Mouse (Mus musculus) adrenal gland, postnatal 36 days (tissue): ENCODE data around the gene Kif6. TPM values are rescaled to one million over a fixed set of nuclear protein-coding genes. Genes with fewer than 3 reads are reported as not detected.
A peak's percentile ranks its signal among the peaks of the same experiment; 100 is the strongest.

Experiments used
- DNase-seq, 2 experiments: peaks; one replicate each; pipeline ENCODE4 v3.0.0; 2021; ENCODE audit warnings: mixed read lengths in 1 of 2
- total RNA-seq, 2 experiments: library from RNA; stranded (reverse); gene quantifications; 2 replicates each; pipeline ENCODE4 v1.2.3; 2021

The Kif6 gene
- total RNA-seq, 2 experiments from 2014 or later, result 0.23 to 1.1 TPM

GRCm38 (mm10) chr17:49788187-49788974 lies 173.4 kb downstream of the Kif6 start:
- no peak for DNase-seq

DNA sequence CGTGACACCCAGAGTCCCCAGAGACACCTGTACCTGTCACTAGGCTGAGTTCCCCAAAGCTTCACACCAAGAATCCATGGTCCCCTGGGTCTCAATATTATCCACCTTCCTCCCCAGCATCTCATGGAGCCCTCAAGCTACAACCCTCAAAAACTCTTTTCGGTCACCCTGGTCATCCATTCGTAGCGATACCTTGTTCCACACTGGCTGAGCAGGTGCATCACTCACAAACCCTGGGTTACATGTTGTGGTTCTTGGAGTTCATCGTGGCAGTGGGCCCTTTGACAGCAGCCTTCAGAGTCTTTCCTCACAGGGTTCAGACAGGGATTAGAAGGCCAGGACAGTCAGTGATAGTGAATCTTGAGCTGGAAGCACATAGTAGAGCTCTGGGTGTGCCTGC lies 176.6 kb downstream of the Kif6 start:
- no peak for DNase-seq

GRCm38 (mm10) chr17:49792217-49792743 lies 177.3 kb downstream of the Kif6 start:
- no peak for DNase-seq

DNA sequence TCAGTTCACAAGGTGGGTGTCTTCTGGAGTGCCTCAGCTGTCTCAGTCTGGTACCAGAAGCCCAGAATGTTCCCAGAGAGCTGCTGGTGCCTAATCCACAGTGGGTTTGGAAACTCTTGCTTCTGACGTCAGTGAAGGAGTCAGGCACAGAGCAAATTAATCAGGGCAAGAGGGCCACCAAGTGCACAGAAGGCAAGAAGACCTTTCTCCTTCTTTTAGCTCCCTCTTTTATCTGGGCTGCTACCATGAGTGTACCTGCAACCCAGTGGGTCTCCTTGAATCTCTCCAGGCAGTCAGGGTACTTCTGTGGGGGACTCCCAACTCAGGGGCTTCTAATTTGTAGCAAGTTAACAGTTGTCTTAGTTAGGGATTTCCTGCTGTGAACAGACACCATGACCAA lies 178.0 kb downstream of the Kif6 start:
- no peak for DNase-seq

GRCm38 (mm10) chr17:49793965-49794364 lies 179.0 kb downstream of the Kif6 start:
- DNase-seq, result no peak

DNA sequence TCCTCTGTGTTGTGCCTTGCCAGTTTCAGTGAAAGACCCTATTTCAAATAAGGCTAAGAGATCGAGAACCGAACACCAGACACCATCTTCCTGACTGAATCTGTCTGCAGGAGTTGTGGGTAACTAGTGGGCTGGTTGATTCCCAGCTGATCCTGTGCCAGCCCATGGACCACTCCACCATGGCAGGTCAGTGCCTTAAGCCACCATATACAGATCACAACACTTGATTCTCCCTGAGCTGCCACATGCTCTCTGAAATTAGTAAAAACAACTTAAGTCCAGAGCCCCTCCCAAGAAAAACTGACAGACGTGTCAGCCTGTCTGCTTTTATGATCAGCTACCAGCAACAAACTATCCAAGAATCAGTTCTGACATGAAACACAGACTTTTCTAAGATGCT lies 180.3 kb downstream of the Kif6 start:
- no peak for DNase-seq

DNA sequence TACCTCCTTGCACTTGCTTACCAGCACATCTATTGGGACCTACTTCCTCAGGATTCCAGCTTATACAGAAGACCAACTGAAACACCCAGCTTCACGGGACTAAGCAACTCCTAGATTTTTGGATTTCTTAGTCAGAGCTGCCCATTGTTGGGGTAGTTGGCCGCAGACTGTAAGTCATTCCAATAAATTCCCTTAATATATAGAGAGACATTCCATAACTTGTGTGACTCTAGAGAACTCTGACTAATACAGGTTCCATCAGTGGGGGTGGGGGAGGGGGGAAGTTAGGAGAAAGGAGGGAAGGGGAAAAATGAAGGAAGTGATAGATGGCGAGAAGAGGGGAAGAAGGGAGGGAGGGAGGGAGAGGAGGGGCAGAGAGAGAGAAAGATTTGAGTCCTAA lies 181.2 kb downstream of the Kif6 start:
- no peak for DNase-seq

DNA sequence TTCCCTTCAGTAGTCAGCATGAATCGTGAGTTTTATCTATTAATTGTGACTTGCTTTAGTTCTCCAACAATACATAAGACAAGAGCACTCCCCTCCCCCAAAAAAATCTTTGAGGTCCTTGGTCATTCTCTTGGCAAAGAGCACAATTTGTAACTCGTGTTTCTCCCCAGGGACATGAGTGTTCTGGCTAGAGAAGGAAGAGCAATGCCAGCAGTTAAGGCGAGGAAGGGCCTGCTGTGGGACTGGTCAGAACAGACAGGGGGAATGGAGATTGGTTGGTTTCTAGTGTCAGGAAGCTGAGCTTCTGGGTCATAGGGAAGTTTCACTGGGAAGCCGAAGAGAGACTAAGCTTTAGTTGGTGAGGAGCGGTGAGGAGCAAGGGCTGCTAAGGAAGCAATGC lies 184.2 kb downstream of the Kif6 start:
- DNase-seq, result peak in 1 of 2 experiments; percentile 5

GRCm38 (mm10) chr17:49800157-49800556 lies 185.2 kb downstream of the Kif6 start:
- DNase-seq, result no peak

DNA sequence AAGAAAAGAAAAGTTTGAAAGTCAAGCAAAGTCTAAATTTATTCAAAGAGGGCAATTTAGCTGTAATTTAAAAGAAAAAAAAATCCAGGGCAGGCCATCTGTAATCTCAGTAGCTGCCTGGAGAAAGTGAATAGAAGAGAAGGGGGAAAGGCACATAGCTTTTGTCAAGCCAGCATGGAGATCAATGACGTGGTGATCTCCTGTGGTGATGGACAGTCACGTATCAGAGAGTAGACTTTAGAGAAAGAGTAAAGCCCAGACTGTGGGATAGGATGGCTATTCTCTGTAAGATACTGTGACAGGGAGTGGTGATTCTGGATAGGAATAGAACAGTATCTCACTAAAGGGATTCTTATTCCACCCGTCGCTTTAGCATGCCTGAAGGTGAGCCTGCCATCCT lies 192.5 kb downstream of the Kif6 start:
- no peak for DNase-seq

GRCm38 (mm10) chr17:49808712-49809343 lies 193.9 kb downstream of the Kif6 start:
- no peak for DNase-seq

GRCm38 (mm10) chr17:49813893-49814640 lies 199.1 kb downstream of the Kif6 start:
- no peak for DNase-seq

DNA sequence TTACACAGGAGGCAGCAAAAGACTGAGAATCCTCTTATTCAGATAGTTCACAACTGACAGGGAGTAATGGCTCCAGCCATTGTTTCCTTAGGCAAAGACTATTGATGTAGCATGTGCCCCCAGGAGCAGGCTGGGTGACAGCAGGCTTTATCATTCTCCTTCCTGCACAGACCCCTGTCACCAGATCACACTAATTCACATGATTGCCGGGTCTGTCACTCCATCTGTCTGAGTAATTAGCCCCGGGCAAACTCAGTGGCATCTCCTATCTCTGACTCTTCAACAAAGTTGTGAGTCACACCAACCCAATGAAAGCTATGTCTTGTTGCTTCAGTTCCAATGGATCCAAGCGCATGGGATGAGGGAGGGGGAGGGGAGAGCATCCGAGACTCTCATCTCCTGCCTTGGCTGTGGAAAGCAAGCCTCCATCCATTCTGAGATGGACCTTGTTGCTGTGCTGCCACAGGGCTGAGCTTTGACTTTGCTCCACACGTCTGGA lies 201.2 kb downstream of the Kif6 start:
- DNase-seq, result no peak

- no peak for DNase-seq
Measured at GRCm38 (mm10) chr17:49816703-49817102, 201.8 kb downstream of the Kif6 start.

DNA sequence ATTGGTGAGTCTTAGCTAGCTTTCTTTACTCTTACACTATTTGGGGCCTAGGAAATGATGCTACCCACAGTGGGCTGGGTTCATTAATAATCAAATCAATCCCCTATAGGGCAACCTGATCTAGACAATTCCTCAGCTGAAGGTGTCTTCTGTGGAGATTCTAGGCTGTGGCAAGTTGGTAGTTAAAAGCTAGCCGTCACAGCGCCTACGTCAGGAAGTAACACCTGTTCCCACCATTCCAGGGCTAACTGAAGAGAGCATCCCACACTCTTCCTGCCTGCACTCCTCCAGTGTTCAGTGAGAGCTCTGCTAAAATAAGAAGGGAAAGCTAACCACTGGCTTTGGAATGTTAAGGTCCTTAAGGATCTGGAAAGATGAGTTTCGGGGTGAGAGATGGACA lies 205.3 kb downstream of the Kif6 start:
- no peak for DNase-seq

- no peak for DNase-seq
Measured at GRCm38 (mm10) chr17:49824142-49824840, 209.4 kb downstream of the Kif6 start.

DNA sequence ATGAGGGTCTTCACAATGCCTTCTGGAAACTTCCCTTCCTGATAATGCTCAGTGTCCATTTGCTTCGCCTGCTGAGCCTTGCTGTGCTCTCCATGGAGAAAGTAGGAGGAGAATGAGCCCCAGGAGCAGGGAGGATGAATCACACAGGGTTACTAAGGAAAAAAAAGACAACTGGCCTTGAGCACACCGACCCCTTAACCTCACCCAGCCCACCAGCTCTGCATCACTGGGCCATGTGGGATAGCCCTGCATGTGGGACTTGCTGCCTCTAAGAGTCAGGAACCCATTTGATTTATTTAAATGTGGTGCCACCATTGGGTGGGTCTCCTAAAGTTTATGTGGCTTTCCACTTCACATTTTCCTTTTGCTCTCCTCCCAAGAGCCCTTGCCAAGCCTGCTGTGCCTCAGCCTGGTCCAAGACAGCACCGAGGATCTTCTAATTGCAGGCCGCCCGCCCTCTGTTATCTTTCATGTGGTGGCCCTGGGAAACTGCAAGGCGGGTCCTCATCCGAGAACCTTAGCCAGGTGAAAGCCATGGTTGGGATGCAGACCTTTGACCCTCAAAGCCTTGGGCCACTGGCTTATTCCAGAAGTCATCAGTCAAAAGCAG lies 210.0 kb downstream of the Kif6 start:
- DNase-seq, result no peak

DNA sequence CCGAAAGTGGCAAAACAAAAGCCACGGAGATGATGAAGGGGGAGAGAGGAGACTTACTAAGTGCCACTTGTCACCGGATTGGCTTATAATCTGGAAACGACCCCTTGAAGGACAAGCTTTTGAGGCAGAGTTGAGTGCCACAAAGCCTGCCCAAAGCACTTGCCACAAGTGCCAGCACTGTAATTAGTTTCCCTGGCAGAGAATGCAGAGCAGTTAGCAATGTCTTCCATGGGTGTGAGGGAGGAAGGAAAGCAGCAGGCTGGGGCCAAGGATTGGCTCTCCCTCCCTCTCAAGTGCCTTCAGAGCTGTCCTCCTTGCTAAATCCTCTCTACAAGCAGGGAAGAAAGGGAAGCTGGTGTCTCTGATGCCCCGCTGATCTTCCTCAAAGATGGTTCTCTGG lies 210.9 kb downstream of the Kif6 start:
- DNase-seq, result no peak

DNA sequence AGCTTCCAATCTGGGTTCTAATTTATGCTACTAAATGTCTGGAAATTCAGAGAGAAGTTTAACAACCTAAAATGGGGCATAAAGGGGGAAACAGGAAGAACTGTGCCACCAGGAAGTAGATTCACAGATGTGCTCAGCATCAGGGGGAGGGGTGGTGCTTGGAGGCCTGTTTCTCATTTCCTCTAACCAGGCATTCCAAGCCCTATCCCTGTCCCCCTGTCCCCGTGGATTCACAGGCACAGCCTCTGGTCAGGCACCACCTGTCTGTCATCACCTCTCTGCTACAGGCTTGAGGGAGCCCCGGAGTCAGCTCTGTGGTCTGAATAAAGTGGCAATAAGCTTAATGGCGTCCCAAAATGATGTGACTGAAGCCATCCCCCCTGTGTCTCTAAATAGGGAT lies 216.8 kb downstream of the Kif6 start:
- DNase-seq, result no peak

- no peak for DNase-seq
Measured at GRCm38 (mm10) chr17:49834044-49834545, 219.2 kb downstream of the Kif6 start.

GRCm38 (mm10) chr17:49837417-49837816 lies 222.5 kb downstream of the Kif6 start:
- DNase-seq, result no peak
